Mouse (Mus musculus) ES-E14 (cell line): ENCODE data around the gene Prep. TPM values are rescaled to one million over a fixed set of nuclear protein-coding genes. Genes with fewer than 3 reads are reported as not detected.

Experiments used
- DNase-seq: peaks from one replicate; pipeline ENCODE4 v3.0.0-alpha.2; 2013; ENCODE audit warnings: low read depth, low spot score
- H3K27ac ChIP-seq: 2 replicates; pipeline ENCODE4 v1.5.1; 2012; ENCODE audit warnings: low read depth, mild to moderate bottlenecking, low read length, moderate library complexity, mixed read lengths; ENCODE audit not compliant: poor library complexity, insufficient read depth, severe bottlenecking
- H3K36me3 ChIP-seq: 2 replicates; pipeline ENCODE4 v1.6.1; 2012; ENCODE audit warnings: mild to moderate bottlenecking, low read length, moderate library complexity, mixed read lengths; ENCODE audit not compliant: control insufficient read depth, poor library complexity, insufficient read depth, severe bottlenecking
- H3K4me1 ChIP-seq, 2 experiments: fragments of 150-350 bp in 1 of 2; sonication (generic) in 1 of 2; 2 replicates each; pipeline ENCODE4 v1.6.1; 2012; ENCODE audit warnings: low read length in 2 of 2, mild to moderate bottlenecking in 1 of 2, mixed read lengths in 1 of 2; ENCODE audit not compliant: control insufficient read depth in 2 of 2, insufficient read depth in 2 of 2, poor library complexity in 1 of 2
- H3K4me3 ChIP-seq, 2 experiments: fragments of 150-350 bp in 1 of 2; sonication (generic) in 1 of 2; 2 replicates each; pipeline ENCODE4 v1.5.1; 2012; ENCODE audit warnings: low read length in 2 of 2, low read depth in 1 of 2, mild to moderate bottlenecking in 1 of 2, mixed read lengths in 1 of 2; ENCODE audit not compliant: insufficient read depth in 1 of 2, poor library complexity in 1 of 2, severe bottlenecking in 1 of 2
- H3K9ac ChIP-seq: 2 replicates; pipeline ENCODE4 v1.6.1; 2012; ENCODE audit warnings: low read depth, mild to moderate bottlenecking, low read length, mixed read lengths; ENCODE audit not compliant: poor library complexity, insufficient read depth, severe bottlenecking
- H3K9me3 ChIP-seq: fragments of 150-350 bp; sonication (generic); 2 replicates; pipeline ENCODE4 v1.6.1; 2012; ENCODE audit warnings: low read depth, mild to moderate bottlenecking, low read length; ENCODE audit not compliant: control insufficient read depth, insufficient read depth
- CHD2 ChIP-seq: IDR thresholded peaks from 2 replicates; pipeline ENCODE4 v1.6.1; 2014; ENCODE audit warnings: mild to moderate bottlenecking, low read depth, low read length, inconsistent platforms
- HCFC1 ChIP-seq: IDR thresholded peaks from 2 replicates; pipeline ENCODE4 v1.6.1; 2012; ENCODE audit warnings: low read length, inconsistent platforms, borderline replicate concordance; ENCODE audit not compliant: insufficient read depth
- MAFK ChIP-seq: IDR thresholded peaks from 2 replicates; pipeline ENCODE4 v1.6.1; 2014; ENCODE audit warnings: mild to moderate bottlenecking, low read depth, low read length, inconsistent platforms; ENCODE audit not compliant: insufficient read depth
- ZC3H11A ChIP-seq: IDR thresholded peaks from 2 replicates; pipeline ENCODE4 v1.6.1; 2012; ENCODE audit warnings: low read depth, mild to moderate bottlenecking, inconsistent platforms, low read length, borderline replicate concordance
- ZNF384 ChIP-seq: IDR thresholded peaks from 2 replicates; pipeline ENCODE4 v1.6.1; 2012; ENCODE audit warnings: low read depth, low read length, inconsistent platforms
- in situ Hi-C, 2 experiments: fragments of 600-800 bp; cut with MboI; formaldehyde crosslinking; loops; one replicate each; pipeline ENCODE4 v1.15.1; 2025; ENCODE audit warnings: low sequenced_read_pairs in 2 of 2, inconsistent platforms in 1 of 2; ENCODE audit not compliant: unreplicated experiment in 2 of 2
- total RNA-seq: library from RNA; depleted of rRNA; stranded (reverse); fragments of 300-350 nt; gene quantifications from 2 replicates; pipeline ENCODE4 v1.2.3, GENCODE M21; 2012

The Prep gene
- total RNA-seq, 1 experiment: 12.9 TPM

- peaks cover 5% of the 10 kb centered on the region; the same call in 1 of the 2 replicates for H3K36me3 ChIP-seq
- H3K4me3 ChIP-seq: no peak overlapping the region
- peaks cover 0 to 25% of the 10 kb centered on the region in 2 experiments; a peak in 2 of 4 replicates for H3K4me1 ChIP-seq
- in situ Hi-C loops: no loop called here
- no peak overlapping the region for H3K9ac ChIP-seq
- TF ChIP-seq CHD2: no peak
- TF ChIP-seq HCFC1: no peak
- no peak for TF ChIP-seq MAFK
- no peak for TF ChIP-seq ZC3H11A
- no peak for TF ChIP-seq ZNF384
- H3K27ac ChIP-seq: no peak overlapping the region; the same call in 1 of the 2 replicates
- no peak for DNase-seq
- no peaks in the 10 kb centered on the region for H3K9me3 ChIP-seq
These were observed 17.5 kb downstream of the Prep start for GRCm38 (mm10) chr10:45084471-45084870.

- peaks cover 0 to 27% of the 10 kb centered on the region in 2 experiments; a peak in 2 of 4 replicates for H3K4me1 ChIP-seq
- no peak for DNase-seq
- TF ChIP-seq HCFC1: no peak
- TF ChIP-seq CHD2: no peak
- no peak for TF ChIP-seq MAFK
- no peak for TF ChIP-seq ZNF384
- no peak for TF ChIP-seq ZC3H11A
- no peak overlapping the region for H3K27ac ChIP-seq
- no peak overlapping the region for H3K4me3 ChIP-seq
- H3K9ac ChIP-seq: no peak overlapping the region
- no peaks in the 10 kb centered on the region for H3K9me3 ChIP-seq
- peaks cover 5% of the 10 kb centered on the region; the same call in 1 of the 2 replicates for H3K36me3 ChIP-seq
- in situ Hi-C loops: no loop called here
These were observed 18.3 kb downstream of the Prep start for GRCm38 (mm10) chr10:45085315-45085714.

GRCm38 (mm10) chr10:45086637-45087036 is 19.6 kb downstream of the Prep start:
- in situ Hi-C loops: no loop called here
- H3K9ac ChIP-seq: no peak overlapping the region
- TF ChIP-seq MAFK (no peak), CHD2 (no peak), ZC3H11A (no peak), ZNF384 (no peak), HCFC1 (no peak)
- H3K36me3 ChIP-seq: peaks cover 5% of the 10 kb centered on the region; the same call in 1 of the 2 replicates
- no peaks in the 10 kb centered on the region for H3K9me3 ChIP-seq
- no peak for DNase-seq
- H3K4me1 ChIP-seq: peaks cover 9 to 29% of the 10 kb centered on the region in 2 experiments; a peak in 3 of 4 replicates
- H3K4me3 ChIP-seq: no peak overlapping the region
- H3K27ac ChIP-seq: no peak overlapping the region

DNA sequence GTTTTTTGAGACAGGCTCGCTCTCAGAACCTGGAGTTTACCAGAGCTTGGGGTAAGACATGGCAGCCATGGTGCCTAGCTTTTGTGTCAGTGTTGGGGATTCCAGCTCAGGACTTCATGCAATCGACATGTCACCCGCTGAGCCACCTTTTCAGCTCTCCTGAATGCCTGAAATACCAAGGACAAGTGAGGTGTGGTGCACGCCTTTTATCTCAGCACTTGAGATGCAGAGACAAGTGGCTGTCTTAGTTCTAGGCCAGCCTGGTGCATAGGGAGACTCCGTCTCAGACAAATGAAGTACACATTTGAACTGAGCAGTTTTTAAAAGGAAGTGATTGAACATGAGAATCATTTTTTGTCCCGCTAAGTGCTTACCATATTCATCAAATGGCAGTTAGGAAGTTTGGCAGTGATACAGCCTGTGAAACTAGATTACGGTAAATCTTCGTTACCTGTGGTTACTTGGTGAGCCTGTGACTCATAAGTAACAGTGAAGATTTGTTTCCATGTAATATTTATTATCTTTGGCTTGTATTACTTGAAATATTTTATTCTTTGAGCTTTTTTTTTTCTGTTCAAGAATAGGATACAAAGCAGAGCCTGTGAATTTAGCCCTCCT is 24.6 kb downstream of the Prep start:
- peak overlapping the region in 1 of 2 experiments; percentile 40; a peak in 1 of 4 replicates for H3K4me3 ChIP-seq
- no peaks in the 10 kb centered on the region for H3K9me3 ChIP-seq
- H3K4me1 ChIP-seq: peaks cover 13 to 22% of the 10 kb centered on the region in 2 experiments; a peak in 3 of 4 replicates
- H3K9ac ChIP-seq: no peak overlapping the region
- H3K27ac ChIP-seq: peak overlapping the region; percentile 86
- no peak for DNase-seq
- in situ Hi-C loops: no loop called here
- TF ChIP-seq CHD2: peak; percentile 12; the same call in 1 of the 2 replicates
- TF ChIP-seq ZNF384: no peak
- H3K36me3 ChIP-seq: peaks cover 16% of the 10 kb centered on the region; the same call in 1 of the 2 replicates
